Mouse (Mus musculus) liver, embryonic 13.5 days (tissue): ENCODE data around the gene Olfr376. TPM values are rescaled to one million over a fixed set of nuclear protein-coding genes. Genes with fewer than 3 reads are reported as not detected.

Source experiments
- ATAC-seq: fragments of 200-750 bp; cut with Nextera tagmentation; 2 replicates; pipeline ENCODE4 v1.8.0; 2017; ENCODE audit warnings: low read depth, mild to moderate bottlenecking, moderate number of reproducible peaks, moderate library complexity
- DNase-seq: peaks from one replicate; pipeline ENCODE4 v3.0.0; 2022
- H3K27ac ChIP-seq: fragments of 300-500 bp; sonication (generic); 2 replicates; pipeline ENCODE4 v1.5.1; 2015; ENCODE audit warnings: moderate library complexity, mild to moderate bottlenecking, inconsistent platforms
- H3K27me3 ChIP-seq: fragments of 300-500 bp; sonication (generic); 2 replicates; pipeline ENCODE4 v1.6.1; 2015; ENCODE audit warnings: mild to moderate bottlenecking, inconsistent platforms
- H3K36me3 ChIP-seq: fragments of 300-500 bp; sonication (generic); 2 replicates; pipeline ENCODE4 v1.6.1; 2015; ENCODE audit warnings: mild to moderate bottlenecking, inconsistent platforms
- H3K4me1 ChIP-seq: fragments of 300-500 bp; sonication (generic); replicated peaks from 2 replicates; pipeline ENCODE4 v1.6.1; 2015; ENCODE audit warnings: inconsistent platforms
- H3K4me2 ChIP-seq: fragments of 300-500 bp; sonication (generic); 2 replicates; pipeline ENCODE4 v1.6.1; 2015; ENCODE audit warnings: inconsistent platforms, mild to moderate bottlenecking, moderate library complexity
- H3K4me3 ChIP-seq: fragments of 300-500 bp; sonication (generic); replicated peaks from 2 replicates; pipeline ENCODE4 v1.5.1; 2015; ENCODE audit warnings: mild to moderate bottlenecking, inconsistent platforms
- H3K9ac ChIP-seq: fragments of 300-500 bp; sonication (generic); 2 replicates; pipeline ENCODE4 v1.6.1; 2015; ENCODE audit warnings: mild to moderate bottlenecking, inconsistent platforms
- H3K9me3 ChIP-seq: fragments of 300-500 bp; sonication (generic); replicated peaks from 2 replicates; pipeline ENCODE4 v1.6.1; 2016; ENCODE audit warnings: inconsistent platforms
- WGBS: fragments of 180-500 bp; shearing (Covaris S2); methylation state at CpG from one replicate; pipeline ENCODE4 v1.1.7; 2015; ENCODE audit not compliant: insufficient replicate concordance; 5-methylcytosine and 5-hydroxymethylcytosine counted together
- polyA plus RNA-seq: library from polyadenylated mRNA; unstranded; fragments of >200 nt; fragmentation: Nextera tagmentation; extraction: Ambion mirVana; gene quantifications from 2 replicates; pipeline ENCODE4 v1.2.1, GENCODE M21; 2015

Olfr376 gene
- polyA plus RNA-seq, result not detected in 2 replicates

DNA sequence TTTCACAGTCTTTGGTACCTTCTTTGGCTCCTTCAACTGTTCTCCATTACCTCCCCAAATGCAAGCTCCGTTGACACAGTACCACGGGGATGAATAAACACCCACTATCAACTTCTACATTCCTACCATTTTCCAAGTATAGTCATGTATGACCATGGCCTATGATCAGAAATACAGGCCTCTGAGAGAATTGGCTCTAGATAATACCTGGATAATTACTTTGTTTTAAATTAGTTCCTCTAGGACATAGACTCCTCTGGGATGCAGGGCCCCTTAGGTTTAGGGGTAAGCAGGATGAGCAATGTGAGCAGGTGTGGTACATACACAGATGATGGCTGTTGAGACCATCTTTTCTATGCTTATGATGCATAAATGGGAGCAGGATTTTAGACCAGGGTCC lies at the start of gene Olfr376:
TSS of gene Olfr376 (plus strand) at position 301 of the 400 bp plus-strand sequence.
- no peak within 1 kb of the TSS for H3K4me2 ChIP-seq
- H3K27me3 ChIP-seq, result no peaks in the 10 kb centered on the region
- no peak within 1 kb of the TSS for H3K9ac ChIP-seq
- 0 out of 2 replicates have a peak, but pooled peaks cover 4% of the 10 kb centered on the region for H3K9me3 ChIP-seq
- DNase-seq (no peak), ATAC-seq (no peak)
- no peaks in the 10 kb centered on the region for H3K36me3 ChIP-seq
- no peaks in the 10 kb centered on the region for H3K4me1 ChIP-seq
- 72% methylated on average over 2 of the region's 2 CpGs for WGBS
- H3K27ac ChIP-seq, result no peak within 1 kb of the TSS
- no peak within 1 kb of the TSS for H3K4me3 ChIP-seq

DNA sequence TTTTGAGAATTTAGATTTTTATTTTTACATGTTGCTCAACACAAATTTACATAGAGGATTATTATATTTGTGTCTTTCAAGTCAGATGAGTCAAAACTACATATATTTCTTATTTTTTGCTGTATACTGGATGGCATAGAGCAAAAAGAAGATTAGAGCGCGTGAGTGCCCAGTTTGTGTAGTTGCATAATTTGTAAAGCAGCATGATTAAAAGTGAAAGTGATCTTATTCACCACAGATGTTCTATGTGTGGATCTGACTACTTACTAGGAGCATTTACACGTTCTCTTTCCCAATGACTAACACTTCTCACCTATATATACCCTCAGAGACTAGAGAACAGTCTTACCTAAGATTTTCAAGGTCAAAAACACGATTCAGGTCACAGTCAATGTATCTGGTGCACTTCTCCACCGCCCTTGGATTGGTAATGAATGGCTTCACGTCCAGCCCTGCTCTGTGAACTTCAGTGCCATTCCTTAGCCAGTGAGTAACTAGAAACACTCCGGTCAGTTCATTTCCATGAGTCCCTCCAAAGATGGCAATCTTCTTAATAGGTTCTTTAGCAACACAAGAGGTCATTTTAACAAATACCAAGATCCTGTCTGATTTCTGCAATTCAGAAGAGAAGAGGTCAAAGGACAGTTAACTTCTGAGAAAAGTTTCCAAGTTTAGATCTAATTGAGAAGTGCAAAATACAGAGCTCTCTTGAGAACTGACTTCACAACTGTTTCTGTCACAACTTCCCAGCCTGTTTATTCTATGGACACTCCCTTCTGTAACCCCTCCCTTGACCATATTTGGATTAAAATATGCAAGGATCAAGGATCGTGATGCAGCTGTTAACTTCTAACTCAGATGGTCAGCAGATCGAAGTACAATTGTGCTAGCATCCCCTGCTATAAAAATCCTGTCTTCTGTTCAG lies 46.9 kb upstream of the Olfr376 start:
- H3K4me3 ChIP-seq, result no peak overlapping the region
- no peaks in the 10 kb centered on the region for H3K36me3 ChIP-seq
- no peaks in the 10 kb centered on the region for H3K9me3 ChIP-seq
- DNase-seq, result no peak
- no peaks in the 10 kb centered on the region for H3K4me1 ChIP-seq
- no peak overlapping the region for H3K4me2 ChIP-seq
- no peak overlapping the region for H3K9ac ChIP-seq
- no peak overlapping the region for H3K27ac ChIP-seq
- ATAC-seq, result no peak
- WGBS, result 51% methylated on average over 9 of the region's 9 CpGs
- H3K27me3 ChIP-seq, result no peaks in the 10 kb centered on the region

DNA sequence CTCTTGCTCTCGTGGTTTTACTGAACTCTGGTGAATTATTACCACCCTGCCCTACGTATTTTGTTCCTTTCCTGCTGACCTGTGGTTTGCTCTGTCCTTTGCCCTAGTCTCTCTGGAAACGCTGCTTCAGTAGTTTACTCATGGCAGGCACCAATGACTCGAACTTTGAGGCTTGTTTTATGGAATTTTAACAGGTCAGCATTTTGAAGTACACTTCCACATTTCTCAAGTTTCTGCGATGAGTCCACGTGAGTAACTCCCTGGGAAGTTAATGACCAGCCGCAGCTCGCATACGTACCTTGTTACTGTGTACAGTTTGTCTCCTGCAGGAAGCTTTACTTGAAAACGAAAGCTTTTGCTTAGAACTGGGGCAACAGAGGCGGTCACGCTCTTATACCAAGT lies 44.6 kb upstream of the Olfr376 start:
- no peak for DNase-seq
- no peaks in the 10 kb centered on the region for H3K27me3 ChIP-seq
- peak; percentile 83 for ATAC-seq
- peak overlapping the region; percentile 12; the same call in 1 of the 2 replicates for H3K4me3 ChIP-seq
- no peak overlapping the region for H3K9ac ChIP-seq
- 27% methylated on average over 12 of the region's 12 CpGs for WGBS
- H3K9me3 ChIP-seq, result no peaks in the 10 kb centered on the region
- 0 out of 2 replicates have a peak overlapping the region, but pooled peaks have one; percentile 17 for H3K4me2 ChIP-seq
- no peaks in the 10 kb centered on the region for H3K36me3 ChIP-seq
- no peaks in the 10 kb centered on the region for H3K4me1 ChIP-seq
- H3K27ac ChIP-seq, result peak overlapping the region; percentile 63

DNA sequence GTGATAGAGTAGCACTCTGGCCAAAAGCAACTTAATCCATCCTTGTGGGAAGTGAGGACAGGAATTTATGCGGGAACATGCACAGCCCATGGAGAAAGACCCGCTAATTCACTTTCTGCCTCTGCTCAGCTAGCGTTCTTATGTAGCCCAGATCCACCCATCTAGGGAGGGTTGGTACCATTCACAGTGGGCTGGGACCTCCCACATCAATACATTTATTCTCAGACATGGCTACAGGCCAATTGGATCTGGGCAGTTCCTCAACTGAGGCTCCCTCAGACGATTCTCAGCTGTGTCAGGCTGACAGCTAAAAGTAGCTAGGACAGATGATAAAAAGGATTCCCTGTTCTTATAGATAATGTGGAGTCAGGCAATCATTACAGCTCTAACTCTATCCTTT lies 43.7 kb upstream of the Olfr376 start:
- no peaks in the 10 kb centered on the region for H3K4me1 ChIP-seq
- H3K4me2 ChIP-seq, result no peak overlapping the region
- no peaks in the 10 kb centered on the region for H3K36me3 ChIP-seq
- DNase-seq, result no peak
- no peaks in the 10 kb centered on the region for H3K9me3 ChIP-seq
- no peak overlapping the region for H3K27ac ChIP-seq
- no peak overlapping the region for H3K4me3 ChIP-seq
- WGBS, result 67% methylated on average over 4 of the region's 4 CpGs
- no peak overlapping the region for H3K9ac ChIP-seq
- no peak for ATAC-seq
- H3K27me3 ChIP-seq, result no peaks in the 10 kb centered on the region

DNA sequence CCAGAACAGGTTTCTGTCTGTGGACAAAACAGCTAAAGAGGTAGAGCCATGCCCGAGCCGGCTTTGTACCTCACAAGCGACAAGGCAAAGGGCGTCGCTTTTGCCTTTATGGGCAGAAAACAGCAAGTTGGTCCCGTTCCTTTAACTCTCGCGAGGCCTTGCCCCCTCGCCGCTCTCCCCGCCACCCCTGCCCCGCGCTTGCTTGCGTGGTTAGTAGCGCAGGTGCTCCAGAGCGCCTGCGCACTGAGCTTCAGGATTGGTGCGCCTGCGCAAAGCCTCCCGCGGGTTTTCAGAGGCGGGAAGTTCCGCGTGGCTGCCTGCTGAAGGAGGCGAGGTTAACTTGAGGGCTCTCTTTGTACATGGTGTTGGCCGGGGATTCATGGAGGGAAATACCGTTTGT lies 41.6 kb upstream of the Olfr376 start, which contains the start of the genes Aspa, Gm49340 and Spata22:
TSS of gene Aspa (minus strand) at position 155 of the 400 bp plus-strand sequence.
TSS of gene Gm49340 (plus strand) at position 300 of the 400 bp plus-strand sequence.
TSS of gene Spata22 (plus strand) at position 300 of the 400 bp plus-strand sequence.
- 69% methylated on average over 27 of the region's 27 CpGs for WGBS
- ATAC-seq (no peak), DNase-seq (no peak)
- Histone ChIP-seq H3K27ac (no peak within 1 kb of the TSS), H3K36me3 (no peaks in the 10 kb centered on the region), H3K9me3 (no peaks in the 10 kb centered on the region), H3K4me2 (no peak within 1 kb of the TSS), H3K4me3 (no peak within 1 kb of the TSS), H3K9ac (no peak within 1 kb of the TSS), H3K27me3 (no peaks in the 10 kb centered on the region), H3K4me1 (no peaks in the 10 kb centered on the region)

DNA sequence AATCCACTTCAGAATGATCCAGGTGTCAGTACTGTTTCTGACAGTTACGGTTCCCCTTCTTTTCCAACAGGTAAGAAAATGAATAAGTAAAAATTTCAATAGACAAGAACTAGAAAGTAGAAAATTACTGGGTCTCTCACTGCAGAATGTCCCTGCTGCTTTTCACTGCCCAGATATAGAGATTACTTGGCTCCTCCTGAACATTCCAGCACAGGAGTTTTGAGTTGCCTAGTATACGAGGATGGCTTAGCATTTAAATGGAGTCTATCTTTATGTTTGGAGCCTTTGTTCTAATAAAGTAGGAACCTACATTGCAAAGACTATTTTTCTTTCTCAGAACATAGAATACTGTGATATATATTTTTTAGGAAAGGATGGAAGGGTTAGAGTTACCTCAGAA lies 37.7 kb upstream of the Olfr376 start:
- WGBS, result 61% methylated on average over 2 of the region's 2 CpGs
- Histone ChIP-seq H3K27me3 (no peaks in the 10 kb centered on the region), H3K9me3 (no peaks in the 10 kb centered on the region), H3K4me1 (no peaks in the 10 kb centered on the region), H3K4me3 (no peak overlapping the region), H3K27ac (no peak overlapping the region), H3K4me2 (no peak overlapping the region), H3K36me3 (no peaks in the 10 kb centered on the region), H3K9ac (no peak overlapping the region)
- no peak for ATAC-seq
- no peak for DNase-seq

DNA sequence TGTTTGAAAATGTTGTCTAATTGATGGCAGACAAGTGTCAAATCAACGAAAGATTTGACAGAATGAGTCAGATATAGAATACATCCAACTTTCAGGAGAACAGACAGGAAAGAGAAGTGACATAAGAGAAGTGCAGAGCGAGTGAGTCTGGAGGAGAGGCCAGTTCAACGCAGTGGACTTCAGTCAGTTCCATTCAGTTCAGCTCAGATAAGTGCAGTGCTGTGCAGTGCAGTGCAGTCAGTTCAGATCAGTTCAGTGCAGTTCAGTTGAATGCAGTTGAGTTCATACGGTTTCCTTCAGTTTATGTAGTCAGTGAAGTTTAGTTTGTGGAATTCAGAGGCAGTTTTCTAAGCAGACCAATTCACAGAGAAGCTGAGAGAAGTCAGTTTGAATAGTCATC lies 34.1 kb upstream of the Olfr376 start:
- no peak overlapping the region for H3K27ac ChIP-seq
- H3K9ac ChIP-seq, result no peak overlapping the region
- DNase-seq, result no peak
- WGBS, result 55% methylated on average over 4 of the region's 4 CpGs
- no peak overlapping the region for H3K4me2 ChIP-seq
- no peak for ATAC-seq
- no peaks in the 10 kb centered on the region for H3K4me1 ChIP-seq
- no peaks in the 10 kb centered on the region for H3K36me3 ChIP-seq
- no peak overlapping the region for H3K4me3 ChIP-seq
- H3K27me3 ChIP-seq, result no peaks in the 10 kb centered on the region
- H3K9me3 ChIP-seq, result no peaks in the 10 kb centered on the region

DNA sequence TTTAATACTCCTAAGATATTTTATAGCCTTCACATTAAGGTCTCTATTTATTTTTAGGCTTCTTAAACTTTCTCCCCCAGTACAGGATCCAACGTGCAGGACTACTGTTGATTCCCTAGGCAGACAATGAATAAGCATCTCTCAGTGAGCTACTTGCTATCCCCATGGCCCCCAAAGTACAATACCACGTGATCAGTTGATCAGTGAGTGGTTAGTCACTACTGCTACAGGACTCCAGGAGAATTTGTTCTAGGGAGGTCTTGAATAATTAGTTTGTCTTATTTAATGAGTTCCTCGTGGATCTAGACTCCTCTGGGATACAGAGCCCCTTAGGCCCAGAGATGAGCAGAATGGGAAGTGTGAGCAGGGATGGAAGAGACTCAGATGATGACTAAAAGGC lies 20.6 kb upstream of the Olfr376 start, which contains the start of gene Olfr20:
TSS of gene Olfr20 (plus strand) at position 301 of the 400 bp plus-strand sequence.
- H3K27me3 ChIP-seq, result no peaks in the 10 kb centered on the region
- ATAC-seq (no peak), DNase-seq (no peak)
- no peak within 1 kb of the TSS for H3K4me3 ChIP-seq
- WGBS, result 28% methylated on average over 3 of the region's 3 CpGs
- H3K4me1 ChIP-seq, result no peaks in the 10 kb centered on the region
- H3K9me3 ChIP-seq, result no peaks in the 10 kb centered on the region
- no peak within 1 kb of the TSS for H3K4me2 ChIP-seq
- H3K36me3 ChIP-seq, result no peaks in the 10 kb centered on the region
- no peak within 1 kb of the TSS for H3K27ac ChIP-seq
- H3K9ac ChIP-seq, result no peak within 1 kb of the TSS

DNA sequence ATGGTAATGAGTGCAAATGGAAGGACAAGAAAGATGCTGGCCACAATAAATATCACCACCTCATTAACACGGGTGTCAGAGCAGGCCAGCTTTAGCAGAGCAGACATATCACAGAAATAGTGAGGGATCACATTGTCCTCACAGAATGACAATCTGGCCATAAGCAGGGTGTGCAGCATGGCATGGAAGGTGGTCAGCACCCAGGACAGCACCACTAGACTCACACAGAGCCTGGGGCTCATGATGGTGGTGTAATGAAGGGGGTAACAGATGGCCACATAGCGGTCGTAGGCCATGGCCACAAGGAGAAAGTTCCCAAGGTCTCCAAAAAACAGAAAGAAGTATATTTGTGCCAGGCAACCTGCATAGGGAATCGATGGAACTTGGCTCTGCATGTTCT lies 24.3 kb downstream of the Olfr376 start:
- Histone ChIP-seq H3K27ac (no peak overlapping the region), H3K4me2 (no peak overlapping the region), H3K4me1 (no peaks in the 10 kb centered on the region), H3K36me3 (no peaks in the 10 kb centered on the region), H3K27me3 (no peaks in the 10 kb centered on the region), H3K4me3 (no peak overlapping the region), H3K9ac (no peak overlapping the region), H3K9me3 (no peaks in the 10 kb centered on the region)
- DNase-seq (no peak), ATAC-seq (no peak)
- WGBS, result 56% methylated on average over 4 of the region's 4 CpGs

DNA sequence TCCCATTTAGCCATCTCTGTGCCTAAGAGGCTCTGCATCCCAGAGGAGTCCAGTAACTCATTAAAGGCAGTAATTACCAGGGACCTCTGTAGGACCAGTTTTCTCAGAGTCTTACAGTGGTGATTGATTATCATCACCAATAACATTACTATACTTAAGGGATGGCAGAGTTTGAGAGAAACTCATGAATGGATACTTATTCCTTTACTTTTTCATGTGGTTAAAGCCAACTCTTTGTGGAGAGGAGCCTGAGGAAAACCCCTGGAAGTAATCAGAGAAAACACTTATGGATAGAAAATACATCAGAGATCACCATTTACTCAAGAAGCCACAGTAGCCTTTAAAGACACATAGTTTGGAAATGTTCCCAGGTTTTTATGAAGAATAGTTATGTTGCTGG lies 28.5 kb downstream of the Olfr376 start, which contains the start of gene Olfr1:
TSS of gene Olfr1 (minus strand) at position 101 of the 400 bp plus-strand sequence.
- Histone ChIP-seq H3K36me3 (no peaks in the 10 kb centered on the region), H3K9me3 (no peaks in the 10 kb centered on the region), H3K27ac (no peak within 1 kb of the TSS), H3K4me3 (no peak within 1 kb of the TSS), H3K4me2 (no peak within 1 kb of the TSS), H3K9ac (no peak within 1 kb of the TSS), H3K4me1 (no peaks in the 10 kb centered on the region), H3K27me3 (no peaks in the 10 kb centered on the region)
- ATAC-seq (no peak), DNase-seq (no peak)
